9 mouse cellular contexts compared by ENCODE assay signal in genomic region chr17:35048932-35049440, GRCm38 (mm10). TPM values are rescaled to one million over a fixed set of nuclear protein-coding genes. Genes with fewer than 3 reads are reported as not detected.
DNase-seq lines count a peak whose midpoint lies in the region; ATAC-seq and TF ChIP-seq lines count a peak whose summit lies in the region.
"Had no signal": no experiment of that assay in that cellular context is flagged by ENCODE, and none has a peak within 500 bp of the region (broad histone marks: within the 10 kb centered on the region; RNA-seq: fewer than 3 reads in every experiment).

No protein-coding gene starts in this region.

- no peak for TF ChIP-seq CTCF in bone marrow, adult 2 months (IDR thresholded peaks at IDR 0.05; ENCODE audit: control insufficient read depth, insufficient read depth, low read length)

- TF ChIP-seq POLR2A in bone marrow, adult 2 months (IDR thresholded peaks at IDR 0.05; ENCODE audit: borderline replicate concordance, control insufficient read depth, low read depth, low read length), result no peak

- WGBS in kidney, embryonic 16.5 days, result 69% methylated on average over 5 of the region's 5 CpGs
- 15% methylated on average over 5 of the region's 5 CpGs for WGBS in bone marrow, adult 2 months
- 71% methylated on average over 5 of the region's 5 CpGs for WGBS in hindbrain, embryonic 11.5 days
- 28% methylated on average over 5 of the region's 5 CpGs for WGBS in liver, embryonic 16.5 days (ENCODE audit: insufficient replicate concordance)

- peak overlapping the region; percentile 94 for H3K4me2 ChIP-seq in kidney, embryonic 16.5 days (replicated peaks; ENCODE audit: low read depth, low read length)
- H3K4me2 ChIP-seq in hindbrain, embryonic 11.5 days (replicated peaks; ENCODE audit: low read depth, low read length), result no peak overlapping the region; the same call in 1 of the 2 replicates
- peak overlapping the region; percentile 99; the same call in 1 of the 2 replicates for H3K4me2 ChIP-seq in liver, embryonic 16.5 days (ENCODE audit: low read depth, low read length)

- peak overlapping the region; percentile 99 for H3K27ac ChIP-seq in kidney, embryonic 16.5 days (ENCODE audit: low read length)
- H3K27ac ChIP-seq in bone marrow, adult 2 months (ENCODE audit: control insufficient read depth, insufficient read depth, low read depth, low read length, poor library complexity), result peak overlapping the region; percentile 84
- peak overlapping the region; percentile 95 for H3K27ac ChIP-seq in hindbrain, embryonic 11.5 days (ENCODE audit: low read depth, low read length)
- peak overlapping the region; percentile 92 for H3K27ac ChIP-seq in liver, embryonic 16.5 days (ENCODE audit: low read length)

- H3K36me3 ChIP-seq in kidney, embryonic 16.5 days (ENCODE audit: insufficient read depth, low read length), result peaks cover 16% of the 10 kb centered on the region
- 0 out of 2 replicates have a peak, but pooled peaks cover under 1% of the 10 kb centered on the region for H3K36me3 ChIP-seq in hindbrain, embryonic 11.5 days (ENCODE audit: control insufficient read depth, insufficient read depth, low read length)
- peaks cover 18% of the 10 kb centered on the region for H3K36me3 ChIP-seq in liver, embryonic 16.5 days (ENCODE audit: control insufficient read depth, insufficient read depth)

- H3K4me1 ChIP-seq in kidney, embryonic 16.5 days (ENCODE audit: insufficient read depth, low read length), result peaks cover 60% of the 10 kb centered on the region
- H3K4me1 ChIP-seq in bone marrow, adult 2 months (ENCODE audit: control insufficient read depth, insufficient read depth, low read length), result peaks cover 5% of the 10 kb centered on the region; the same call in 1 of the 2 replicates
- H3K4me1 ChIP-seq in hindbrain, embryonic 11.5 days (replicated peaks; ENCODE audit: control insufficient read depth, insufficient read depth, low read length), result peaks cover 4% of the 10 kb centered on the region; the same call in 1 of the 2 replicates
- peaks cover 76% of the 10 kb centered on the region for H3K4me1 ChIP-seq in liver, embryonic 16.5 days (ENCODE audit: control insufficient read depth, low read depth, low read length)

- no peak for ATAC-seq in kidney, embryonic 16.5 days (ENCODE audit: low FRiP score, low TSS enrichment)
- no peak for ATAC-seq in hindbrain, embryonic 11.5 days (ENCODE audit: low FRiP score)
- no peak for ATAC-seq in liver, embryonic 16.5 days (ENCODE audit: low read depth)

- H3K9ac ChIP-seq in kidney, embryonic 16.5 days (replicated peaks; ENCODE audit: low read length), result no peak overlapping the region
- no peak overlapping the region for H3K9ac ChIP-seq in hindbrain, embryonic 11.5 days (ENCODE audit: low read depth, low read length)
- no peak overlapping the region for H3K9ac ChIP-seq in liver, embryonic 16.5 days (ENCODE audit: low read depth, low read length)

- H3K27me3 ChIP-seq in kidney, embryonic 16.5 days (ENCODE audit: insufficient read depth, low read length), result no peaks in the 10 kb centered on the region
- H3K27me3 ChIP-seq in hindbrain, embryonic 11.5 days (ENCODE audit: control insufficient read depth, insufficient read depth, low read length), result no peaks in the 10 kb centered on the region
- no peaks in the 10 kb centered on the region for H3K27me3 ChIP-seq in liver, embryonic 16.5 days (ENCODE audit: control insufficient read depth, insufficient read depth, low read depth, low read length)

- no peak for DNase-seq in kidney, adult 8-10 months
- no peak for DNase-seq in hindbrain, embryonic 11.5 days (ENCODE audit: low spot score)
- no peak for DNase-seq in adrenal gland, postnatal 25 days
- no peak for DNase-seq in urinary bladder, postnatal 36 days (ENCODE audit: low spot score in 2 of 2)
- no peak for DNase-seq in spleen, adult 18-20 months

- H3K4me3 ChIP-seq in kidney, embryonic 16.5 days (ENCODE audit: low read length), result no peak overlapping the region; the same call in 1 of the 2 replicates
- H3K4me3 ChIP-seq in bone marrow, adult 2 months (replicated peaks; ENCODE audit: control insufficient read depth, low read depth, low read length), result no peak overlapping the region
- H3K4me3 ChIP-seq in hindbrain, embryonic 11.5 days (ENCODE audit: low read depth, low read length), result no peak overlapping the region; the same call in 1 of the 2 replicates
- no peak overlapping the region for H3K4me3 ChIP-seq in liver, embryonic 16.5 days (ENCODE audit: low read depth, low read length)

- no peaks in the 10 kb centered on the region for H3K9me3 ChIP-seq in kidney, embryonic 16.5 days (ENCODE audit: low read length)
- no peaks in the 10 kb centered on the region for H3K9me3 ChIP-seq in hindbrain, embryonic 11.5 days (ENCODE audit: control insufficient read depth, low read length)
- no peaks in the 10 kb centered on the region for H3K9me3 ChIP-seq in liver, embryonic 16.5 days (replicated peaks; ENCODE audit: control insufficient read depth, low read length)

RNA-seq across cellular contexts. Expression of gene Clic1, which starts 0.8 kb away (rescaled TPM):
- polyA plus RNA-seq in kidney, embryonic 16.5 days (2015; fragmentation: Nextera tagmentation; extraction: Ambion mirVana), result 341 and 345 TPM in 2 replicates
- polyA plus RNA-seq in bone marrow, adult 2 months (2011; ENCODE audit: insufficient read depth, insufficient read length, low replicate concordance, missing spikeins), result 76.2 and 141 TPM in 2 replicates
- 45.6 and 85.1 TPM in 2 replicates for polyA plus RNA-seq in hindbrain, embryonic 11.5 days (2014; fragmentation: Nextera tagmentation; extraction: Ambion mirVana)
- polyA plus RNA-seq in liver, embryonic 16.5 days (2015; fragmentation: Nextera tagmentation; extraction: Ambion mirVana), result 112 and 121 TPM in 2 replicates
- 79.7 and 90.5 TPM in 2 replicates for total RNA-seq in adrenal gland, postnatal 25 days (2021)

RNA-seq across cellular contexts. Expression of gene Msh5, which starts 2.4 kb away (rescaled TPM):
- polyA plus RNA-seq in kidney, embryonic 16.5 days (2015; fragmentation: Nextera tagmentation; extraction: Ambion mirVana), result 4.5 and 6.9 TPM in 2 replicates
- polyA plus RNA-seq in bone marrow, adult 2 months (2011; ENCODE audit: insufficient read depth, insufficient read length, low replicate concordance, missing spikeins), result 12.1 and 17.2 TPM in 2 replicates
- polyA plus RNA-seq in hindbrain, embryonic 11.5 days (2014; fragmentation: Nextera tagmentation; extraction: Ambion mirVana), result 3.1 and 4.2 TPM in 2 replicates
- polyA plus RNA-seq in liver, embryonic 16.5 days (2015; fragmentation: Nextera tagmentation; extraction: Ambion mirVana), result 4.2 and 4.6 TPM in 2 replicates
- total RNA-seq in adrenal gland, postnatal 25 days (2021), result 1.3 and 1.6 TPM in 2 replicates

RNA-seq across cellular contexts. Expression of gene Ddah2, which starts 9.8 kb away (rescaled TPM):
- polyA plus RNA-seq in kidney, embryonic 16.5 days (2015; fragmentation: Nextera tagmentation; extraction: Ambion mirVana), result 375 and 376 TPM in 2 replicates
- 12.5 and 15.2 TPM in 2 replicates for polyA plus RNA-seq in bone marrow, adult 2 months (2011; ENCODE audit: insufficient read depth, insufficient read length, low replicate concordance, missing spikeins)
- polyA plus RNA-seq in hindbrain, embryonic 11.5 days (2014; fragmentation: Nextera tagmentation; extraction: Ambion mirVana), result 614 and 636 TPM in 2 replicates
- 16.3 and 18.1 TPM in 2 replicates for polyA plus RNA-seq in liver, embryonic 16.5 days (2015; fragmentation: Nextera tagmentation; extraction: Ambion mirVana)
- 14.2 and 17.8 TPM in 2 replicates for total RNA-seq in adrenal gland, postnatal 25 days (2021)

RNA-seq across cellular contexts. Expression of gene Ly6g6c, which starts 16.2 kb away (rescaled TPM):
- polyA plus RNA-seq in kidney, embryonic 16.5 days (2015; fragmentation: Nextera tagmentation; extraction: Ambion mirVana), result not detected in 2 replicates
- polyA plus RNA-seq in bone marrow, adult 2 months (2011; ENCODE audit: insufficient read depth, insufficient read length, low replicate concordance, missing spikeins), result 1.6 and 1.7 TPM in 2 replicates
- 0.19 TPM in 1 of 2 replicates, not detected in the other for polyA plus RNA-seq in hindbrain, embryonic 11.5 days (2014; fragmentation: Nextera tagmentation; extraction: Ambion mirVana)
- 0.24 and 0.37 TPM in 2 replicates for polyA plus RNA-seq in liver, embryonic 16.5 days (2015; fragmentation: Nextera tagmentation; extraction: Ambion mirVana)
- total RNA-seq in adrenal gland, postnatal 25 days (2021), result not detected in 2 replicates
- polyA plus RNA-seq: cortical plate, adult 2 months had no signal

RNA-seq across cellular contexts. Expression of gene Mpig6b, which starts 17.0 kb away (rescaled TPM):
- 0.49 and 0.52 TPM in 2 replicates for polyA plus RNA-seq in kidney, embryonic 16.5 days (2015; fragmentation: Nextera tagmentation; extraction: Ambion mirVana)
- 16.5 and 35.6 TPM in 2 replicates for polyA plus RNA-seq in bone marrow, adult 2 months (2011; ENCODE audit: insufficient read depth, insufficient read length, low replicate concordance, missing spikeins)
- 0.66 and 1.1 TPM in 2 replicates for polyA plus RNA-seq in hindbrain, embryonic 11.5 days (2014; fragmentation: Nextera tagmentation; extraction: Ambion mirVana)
- polyA plus RNA-seq in liver, embryonic 16.5 days (2015; fragmentation: Nextera tagmentation; extraction: Ambion mirVana), result 3.4 and 4.5 TPM in 2 replicates
- total RNA-seq in adrenal gland, postnatal 25 days (2021), result 0.24 TPM in 1 of 2 replicates, not detected in the other
- polyA plus RNA-seq: cortical plate, adult 2 months had no signal

Comparison
In these comparisons a context has a peak if more than half of its experiments do, and no peak if none do; other contexts are left out.
1. RNA of gene Ddah2, which starts 9.8 kb away (polyA plus RNA-seq): 614 to 636 TPM in hindbrain, embryonic 11.5 days and 375 to 376 TPM in kidney, embryonic 16.5 days; 16.3 to 18.1 TPM in liver, embryonic 16.5 days and 12.5 to 15.2 TPM in bone marrow, adult 2 months; every median in the first group is over 10 times any median in the second.
2. Peak in every context shown above with its lines, with median percentiles within 50 percentile points of each other: H3K27ac ChIP-seq.